Mouse (Mus musculus): ENCODE results near the gene Olfr702. TPM values are rescaled to one million over a fixed set of nuclear protein-coding genes. Genes with fewer than 3 reads are reported as not detected.

The Olfr702 gene
- total and polyA plus RNA-seq, 3 experiments, result not detected

DNA sequence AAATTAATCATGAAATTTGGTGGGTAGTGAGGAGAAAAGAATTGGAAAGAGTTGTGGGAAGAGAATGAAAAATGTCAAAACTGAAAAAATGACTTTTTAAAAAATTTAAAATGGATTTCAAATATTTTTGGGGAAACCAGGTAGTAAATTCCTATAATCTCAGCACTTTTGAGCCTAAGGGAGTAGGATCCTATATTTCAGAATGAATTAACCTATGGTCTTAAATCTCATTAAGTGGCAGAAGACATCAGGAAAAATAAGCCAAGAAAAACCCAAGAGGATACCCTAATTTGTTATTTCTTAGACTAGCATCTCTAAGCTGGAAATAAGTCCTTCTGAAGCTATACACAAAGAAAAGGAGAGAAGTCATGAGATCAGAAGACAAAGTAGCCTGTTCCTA lies 29.2 kb upstream of the Olfr702 start, which contains the start of gene Olfr704:
Gene Olfr704, plus strand, starts transcription at position 301 of the 400 bp plus-strand sequence.
- no peak for DNase-seq (ENCODE audit: low read depth, low spot score)
- TF ChIP-seq UBTF (IDR thresholded peaks at IDR 0.05; ENCODE audit: borderline replicate concordance, insufficient read depth, low read depth, low read length) (no peak), MEF2A (IDR thresholded peaks at IDR 0.05; ENCODE audit: extremely low read depth, insufficient replicate concordance, low read depth, low read length, poor library complexity, severe bottlenecking) (no peak), TBP (IDR thresholded peaks at IDR 0.05; ENCODE audit: low read depth, low read length) (no peak), SMC3 (IDR thresholded peaks at IDR 0.05; ENCODE audit: low read depth, low read length) (no peak), EP300 (IDR thresholded peaks at IDR 0.05; ENCODE audit: low read depth in 1 of 2, low read length in 2 of 2) (no peak), ZC3H11A (IDR thresholded peaks at IDR 0.05; ENCODE audit: low read depth, low read length) (no peak), BHLHE40 (IDR thresholded peaks at IDR 0.05; ENCODE audit: borderline replicate concordance, low read depth, low read length) (no peak)
- Histone ChIP-seq H3K9ac (ENCODE audit: control insufficient read depth, low read depth, low read length, poor library complexity, severe bottlenecking) (no peak within 1 kb of the TSS), H3K27ac (ENCODE audit: control insufficient read depth, low read depth, low read length) (no peak within 1 kb of the TSS), H3K36me3 (ENCODE audit: control insufficient read depth in 1 of 2, insufficient read depth in 2 of 2, low read length in 2 of 2) (no peaks in the 10 kb centered on the region), H3K79me2 (ENCODE audit: control insufficient read depth, insufficient read depth, low read length, poor library complexity) (no peaks in the 10 kb centered on the region), H3K9me3 (replicated peaks; ENCODE audit: insufficient read depth, low read length) (no peaks in the 10 kb centered on the region), H3K27me3 (ENCODE audit: control insufficient read depth in 1 of 2, insufficient read depth in 2 of 2, low read length in 2 of 2) (no peaks in the 10 kb centered on the region), H3K4me3 (ENCODE audit: control insufficient read depth in 1 of 2, insufficient read depth in 1 of 2, low read depth in 2 of 2, low read length in 2 of 2) (no peak within 1 kb of the TSS), H3K4me1 (ENCODE audit: control insufficient read depth in 1 of 2, insufficient read depth in 2 of 2, low read length in 2 of 2) (no peaks in the 10 kb centered on the region)

DNA sequence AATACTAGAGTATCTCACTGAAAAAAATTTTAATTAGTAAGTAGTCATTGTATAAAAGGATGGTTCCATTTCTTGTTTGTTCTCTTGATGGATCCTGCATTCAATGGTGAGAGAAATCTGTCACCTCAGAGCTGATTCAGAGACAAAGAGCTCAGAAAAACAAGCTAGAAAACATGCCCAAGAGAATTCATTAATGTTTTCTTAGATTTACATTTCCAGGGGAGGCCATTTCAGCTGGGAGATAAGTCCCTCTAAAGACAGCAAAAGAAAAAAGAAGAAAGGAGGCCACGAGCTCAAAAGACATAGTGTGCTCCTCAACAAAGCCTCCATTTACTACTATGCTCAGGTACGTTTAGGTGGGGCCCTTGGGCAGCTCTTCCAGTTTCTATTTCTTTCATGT lies 9.4 kb upstream of the Olfr702 start, which contains the start of gene Olfr703:
Gene Olfr703, plus strand, starts transcription at position 301 of the 400 bp plus-strand sequence.
- H3K9ac ChIP-seq (ENCODE audit: control insufficient read depth, low read depth, low read length, poor library complexity, severe bottlenecking), result no peak within 1 kb of the TSS
- no peak for DNase-seq (ENCODE audit: low read depth, low spot score)
- no peaks in the 10 kb centered on the region for H3K27me3 ChIP-seq (ENCODE audit: control insufficient read depth in 1 of 2, insufficient read depth in 2 of 2, low read length in 2 of 2)
- TF ChIP-seq CTCF (IDR thresholded peaks at IDR 0.05 in 2 of 3, conservative IDR thresholded peaks at IDR 0.05 in 1 of 3; ENCODE audit: control insufficient read depth in 1 of 3, insufficient read depth in 1 of 3, low read depth in 2 of 3, low read length in 3 of 3, poor library complexity in 1 of 3, severe bottlenecking in 1 of 3) (no peak), ZMIZ1 (IDR thresholded peaks at IDR 0.05; ENCODE audit: low read depth, low read length) (no peak), KAT2A (conservative IDR thresholded peaks at IDR 0.05; ENCODE audit: low read depth, low read length) (no peak), GABPA (IDR thresholded peaks at IDR 0.05; ENCODE audit: low read depth, low read length) (no peak), RCOR1 (IDR thresholded peaks at IDR 0.05; ENCODE audit: low read depth, low read length) (no peak), TCF12 (IDR thresholded peaks at IDR 0.05; ENCODE audit: low read depth, low read length) (no peak), EP300 (IDR thresholded peaks at IDR 0.05; ENCODE audit: low read depth in 1 of 2, low read length in 2 of 2) (no peak), NELFE (IDR thresholded peaks at IDR 0.05; ENCODE audit: low read depth, low read length) (no peak), POLR2AphosphoS2 (IDR thresholded peaks at IDR 0.05; ENCODE audit: low read length) (no peak), TAL1 (IDR thresholded peaks at IDR 0.05; ENCODE audit: low read length) (no peak), ELF1 (IDR thresholded peaks at IDR 0.05; ENCODE audit: low read depth, low read length) (no peak), ETS1 (IDR thresholded peaks at IDR 0.05; ENCODE audit: low read depth, low read length) (no peak), NRF1 (IDR thresholded peaks at IDR 0.05; ENCODE audit: insufficient read depth, low read depth, low read length, poor library complexity, severe bottlenecking) (no peak), MAFK (IDR thresholded peaks at IDR 0.05; ENCODE audit: borderline replicate concordance, low read depth, low read length) (no peak), CHD2 (IDR thresholded peaks at IDR 0.05; ENCODE audit: low read length) (no peak), USF2 (IDR thresholded peaks at IDR 0.05; ENCODE audit: borderline replicate concordance in 1 of 2, insufficient read depth in 1 of 2, low read depth in 1 of 2, low read length in 2 of 2) (no peak), CHD1 (IDR thresholded peaks at IDR 0.05; ENCODE audit: low read depth, low read length) (no peak), MEF2A (IDR thresholded peaks at IDR 0.05; ENCODE audit: extremely low read depth, insufficient replicate concordance, low read depth, low read length, poor library complexity, severe bottlenecking) (no peak), MYB (IDR thresholded peaks at IDR 0.05; ENCODE audit: low read depth, low read length) (no peak), JUND (IDR thresholded peaks at IDR 0.05; ENCODE audit: low read depth, low read length) (no peak)
- no peaks in the 10 kb centered on the region for H3K4me1 ChIP-seq (ENCODE audit: control insufficient read depth in 1 of 2, insufficient read depth in 2 of 2, low read length in 2 of 2)
- H3K79me2 ChIP-seq (ENCODE audit: control insufficient read depth, insufficient read depth, low read length, poor library complexity), result no peaks in the 10 kb centered on the region
- no peaks in the 10 kb centered on the region for H3K9me3 ChIP-seq (replicated peaks; ENCODE audit: insufficient read depth, low read length)
- H3K4me3 ChIP-seq (ENCODE audit: control insufficient read depth in 1 of 2, insufficient read depth in 1 of 2, low read depth in 2 of 2, low read length in 2 of 2), result no peak within 1 kb of the TSS
- no peaks in the 10 kb centered on the region for H3K36me3 ChIP-seq (ENCODE audit: control insufficient read depth in 1 of 2, insufficient read depth in 2 of 2, low read length in 2 of 2)
- H3K27ac ChIP-seq (ENCODE audit: control insufficient read depth, low read depth, low read length), result no peak within 1 kb of the TSS

Measured in MEL (cell line).